In the genomic region with DNA sequence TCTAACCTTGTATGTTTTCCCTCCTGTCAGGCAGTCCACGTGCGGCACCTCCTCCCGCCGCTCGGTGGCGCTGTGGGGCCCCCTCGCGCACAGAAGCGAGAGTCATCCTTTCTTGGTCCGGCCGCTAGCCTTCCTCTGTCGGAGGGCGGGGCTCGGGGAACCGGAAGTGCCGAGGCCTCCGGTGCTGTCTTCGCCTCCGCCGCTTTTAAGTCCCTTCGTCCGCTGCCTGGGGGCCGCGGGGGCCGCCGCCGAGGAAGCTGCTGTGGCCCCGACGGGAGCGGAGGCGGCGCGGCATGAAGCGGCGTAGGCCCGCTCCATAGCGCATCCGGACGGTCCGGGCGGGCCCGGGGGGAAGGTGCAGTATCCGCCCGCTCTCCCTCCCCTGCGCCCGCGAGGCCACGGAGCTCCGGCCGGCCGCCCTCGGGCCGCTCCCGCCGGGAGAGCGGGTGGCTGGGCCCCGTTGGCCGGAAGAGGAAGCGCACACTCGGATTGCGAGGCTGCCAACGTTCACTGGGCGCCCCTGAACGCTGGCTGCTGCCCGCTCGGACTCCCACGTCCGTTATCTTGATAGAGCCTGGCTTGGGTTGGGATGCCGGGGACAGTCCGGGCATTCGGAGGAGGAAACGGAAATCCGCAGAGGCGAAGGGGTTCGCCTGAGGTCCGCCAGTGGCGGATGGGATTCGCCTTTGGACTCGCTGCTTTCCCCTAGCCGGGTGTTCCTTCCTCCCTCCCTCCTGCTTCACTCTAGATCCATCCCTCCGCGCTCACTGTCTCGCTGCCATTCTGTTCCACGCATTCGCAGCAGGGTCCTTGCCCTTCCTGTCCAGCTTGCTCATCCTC, we compare ENCODE assay signal across 7 mouse cellular contexts. TPM values are rescaled to one million over a fixed set of nuclear protein-coding genes. Genes with fewer than 3 reads are reported as not detected.
DNase-seq lines count a peak whose midpoint lies in the region; ATAC-seq lines count a peak whose summit lies in the region.

Gene Dpp8 (plus strand): TSS at position 146 of the 840 bp plus-strand sequence.

- peak within 1 kb of the TSS; percentile 82 for H3K27ac ChIP-seq in embryonic facial prominence, embryonic 11.5 days (replicated peaks; ENCODE audit: low read depth, low read length)
- H3K27ac ChIP-seq in limb, embryonic 11.5 days (replicated peaks; ENCODE audit: low read depth, low read length): peak within 1 kb of the TSS; percentile 54
- peak within 1 kb of the TSS; percentile 90 for H3K27ac ChIP-seq in midbrain, embryonic 14.5 days (replicated peaks; ENCODE audit: low read depth, low read length)

- peak within 1 kb of the TSS; percentile 84 for H3K4me2 ChIP-seq in embryonic facial prominence, embryonic 11.5 days (ENCODE audit: low read depth, low read length)
- H3K4me2 ChIP-seq in limb, embryonic 11.5 days (ENCODE audit: low read depth, severe bottlenecking): peak within 1 kb of the TSS; percentile 93
- H3K4me2 ChIP-seq in midbrain, embryonic 14.5 days (ENCODE audit: low read length): peak within 1 kb of the TSS; percentile 93

- WGBS in embryonic facial prominence, embryonic 11.5 days: under 1% methylated on average over 75 of the region's 85 CpGs
- under 1% methylated on average over 74 of the region's 85 CpGs for WGBS in limb, embryonic 11.5 days
- WGBS in midbrain, embryonic 14.5 days: under 1% methylated on average over 84 of the region's 85 CpGs

- peak within 1 kb of the TSS; percentile 95 for H3K9ac ChIP-seq in embryonic facial prominence, embryonic 11.5 days (replicated peaks; ENCODE audit: low read length)
- peak within 1 kb of the TSS; percentile 98 for H3K9ac ChIP-seq in limb, embryonic 11.5 days (ENCODE audit: low read length)
- peak within 1 kb of the TSS; percentile 97 for H3K9ac ChIP-seq in midbrain, embryonic 14.5 days (replicated peaks; ENCODE audit: low read length)

- DNase-seq in adrenal gland, postnatal 14 days: peak; percentile 96
- peak; percentile 94 for DNase-seq in embryonic facial prominence, embryonic 11.5 days (ENCODE audit: low spot score)
- DNase-seq in heart, adult 11 months: peak; percentile 99
- peak; percentile 95 for DNase-seq in kidney, adult 18-20 months
- DNase-seq in limb, embryonic 11.5 days (ENCODE audit: low spot score): peak; percentile 96
- peak; percentile 96 for DNase-seq in midbrain, embryonic 14.5 days
- DNase-seq in spleen, adult 18-20 months: peak; percentile 89 to 93

- H3K4me1 ChIP-seq in embryonic facial prominence, embryonic 11.5 days (ENCODE audit: control insufficient read depth, insufficient read depth, low read length): no peaks in the 10 kb centered on the region
- H3K4me1 ChIP-seq in limb, embryonic 11.5 days (ENCODE audit: control insufficient read depth, insufficient read depth, low read length): peaks cover 7% of the 10 kb centered on the region; the same call in 1 of the 2 replicates
- peaks cover 7% of the 10 kb centered on the region for H3K4me1 ChIP-seq in midbrain, embryonic 14.5 days (ENCODE audit: control insufficient read depth, insufficient read depth, low read length)

- peak within 1 kb of the TSS; percentile 99 for H3K4me3 ChIP-seq in embryonic facial prominence, embryonic 11.5 days (ENCODE audit: low read depth, low read length)
- peak within 1 kb of the TSS; percentile 100 for H3K4me3 ChIP-seq in limb, embryonic 11.5 days (ENCODE audit: low read depth, low read length)
- H3K4me3 ChIP-seq in midbrain, embryonic 14.5 days (replicated peaks; ENCODE audit: low read depth, low read length): peak within 1 kb of the TSS; percentile 77

- H3K27me3 ChIP-seq in embryonic facial prominence, embryonic 11.5 days (ENCODE audit: control insufficient read depth, insufficient read depth, low read length): no peaks in the 10 kb centered on the region
- H3K27me3 ChIP-seq in limb, embryonic 11.5 days (ENCODE audit: control insufficient read depth, insufficient read depth, low read length): no peaks in the 10 kb centered on the region
- no peaks in the 10 kb centered on the region for H3K27me3 ChIP-seq in midbrain, embryonic 14.5 days (ENCODE audit: control insufficient read depth, insufficient read depth, low read length)

- no peaks in the 10 kb centered on the region for H3K9me3 ChIP-seq in embryonic facial prominence, embryonic 11.5 days (replicated peaks; ENCODE audit: control insufficient read depth, low read length)
- no peaks in the 10 kb centered on the region for H3K9me3 ChIP-seq in limb, embryonic 11.5 days (ENCODE audit: control insufficient read depth, low read length)
- H3K9me3 ChIP-seq in midbrain, embryonic 14.5 days (ENCODE audit: control insufficient read depth, low read length): no peaks in the 10 kb centered on the region

- ATAC-seq in embryonic facial prominence, embryonic 11.5 days (replicated peaks; ENCODE audit: insufficient number of reproducible peaks, low FRiP score, low TSS enrichment, low read depth): peak; percentile 92
- peak; percentile 82; the same call in 1 of the 2 replicates for ATAC-seq in limb, embryonic 11.5 days (ENCODE audit: insufficient number of reproducible peaks, low FRiP score, low TSS enrichment, low read depth)
- ATAC-seq in midbrain, embryonic 14.5 days (ENCODE audit: low FRiP score, low TSS enrichment): peak; percentile 91

- no peaks in the 10 kb centered on the region for H3K36me3 ChIP-seq in embryonic facial prominence, embryonic 11.5 days (replicated peaks; ENCODE audit: control insufficient read depth, insufficient read depth, low read depth, low read length)
- H3K36me3 ChIP-seq in limb, embryonic 11.5 days (ENCODE audit: control insufficient read depth, insufficient read depth, low read length): no peaks in the 10 kb centered on the region
- H3K36me3 ChIP-seq in midbrain, embryonic 14.5 days (ENCODE audit: control insufficient read depth, insufficient read depth, low read length): peaks cover 11% of the 10 kb centered on the region; the same call in 1 of the 2 replicates

RNA-seq across cellular contexts. Expression of gene Dpp8, which starts in this region (rescaled TPM):
- total RNA-seq in adrenal gland, postnatal 14 days (2021): 86.9 and 89.5 TPM in 2 replicates
- 30.4 and 33.7 TPM in 2 replicates for polyA plus RNA-seq in embryonic facial prominence, embryonic 11.5 days (2014; fragmentation: Nextera tagmentation; extraction: Ambion mirVana)
- polyA plus RNA-seq in limb, embryonic 11.5 days (2014; fragmentation: Nextera tagmentation; extraction: Ambion mirVana): 30.5 and 31.1 TPM in 2 replicates
- 33.9 and 39.1 TPM in 2 replicates for polyA plus RNA-seq in midbrain, embryonic 14.5 days (2014; fragmentation: Nextera tagmentation; extraction: Ambion mirVana)

Comparison
In these comparisons a context has a peak if more than half of its experiments do, and no peak if none do; other contexts are left out.
1. Peak in every context shown above with its lines: DNase-seq, ATAC-seq, H3K4me3 ChIP-seq and H3K27ac ChIP-seq.